Mouse (Mus musculus): ENCODE data around the gene Syf2.
A peak's percentile ranks its signal among the peaks of the same experiment; 100 is the strongest.
"Not testable (repeated sequence)": the region's sequence is repeated elsewhere in the genome, so short reads cannot be mapped to it uniquely, and the experiment has no call there.

The Syf2 gene

DNA sequence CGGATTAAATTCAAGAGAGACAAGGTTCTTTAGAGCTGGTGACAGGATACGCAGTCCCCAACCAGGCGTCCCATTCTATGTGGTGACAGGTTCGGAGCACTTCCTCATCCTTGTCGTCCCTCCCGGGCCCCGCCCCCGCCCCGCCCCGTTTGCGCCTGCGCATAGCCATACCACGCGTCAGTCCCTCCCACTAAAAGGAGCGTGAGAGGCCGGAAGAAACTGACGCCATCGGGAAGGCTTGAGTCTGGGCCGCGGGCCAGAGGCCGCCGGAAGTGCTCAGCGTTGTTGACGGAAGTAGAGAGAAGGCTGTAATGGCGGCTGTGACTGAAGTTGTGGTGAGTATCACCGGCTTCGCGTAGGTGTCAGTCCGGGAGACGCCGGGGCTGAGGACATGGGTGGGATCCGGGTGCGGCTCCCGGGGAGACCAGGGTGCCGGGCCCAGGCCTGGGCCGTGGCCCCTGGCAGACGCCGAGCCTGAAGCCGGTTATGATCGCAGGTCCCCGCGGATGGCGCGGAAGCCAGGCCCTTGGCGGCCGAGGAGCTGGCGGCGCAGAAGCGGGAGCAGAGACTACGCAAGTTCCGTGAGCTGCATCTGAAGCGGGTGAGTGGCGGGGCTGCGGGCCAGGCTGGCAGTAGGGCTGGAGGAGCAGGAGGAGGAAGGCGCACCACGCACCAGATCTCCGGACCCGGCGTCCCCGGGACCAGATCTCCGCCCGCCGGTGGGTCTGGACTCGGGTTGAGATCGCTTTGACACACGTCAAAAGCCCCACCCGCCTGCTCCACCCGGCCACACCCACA lies at the start of gene Syf2:
Gene Syf2 (plus strand): TSS at position 215 of the 798 bp plus-strand sequence.
- peak; percentile 93 for ATAC-seq (ENCODE audit: low TSS enrichment)

- no peak for ATAC-seq (ENCODE audit: low TSS enrichment)
Observed at GRCm38 (mm10) chr4:134883266-134883665, 47.4 kb upstream of the Syf2 start.

GRCm38 (mm10) chr4:134883808-134884207 lies 46.9 kb upstream of the Syf2 start:
- ATAC-seq (ENCODE audit: low TSS enrichment): no peak

GRCm38 (mm10) chr4:134884364-134884763 lies 46.3 kb upstream of the Syf2 start:
- ATAC-seq (ENCODE audit: low TSS enrichment): 0 out of 2 replicates have a peak, but pooled peaks have one; percentile 16

DNA sequence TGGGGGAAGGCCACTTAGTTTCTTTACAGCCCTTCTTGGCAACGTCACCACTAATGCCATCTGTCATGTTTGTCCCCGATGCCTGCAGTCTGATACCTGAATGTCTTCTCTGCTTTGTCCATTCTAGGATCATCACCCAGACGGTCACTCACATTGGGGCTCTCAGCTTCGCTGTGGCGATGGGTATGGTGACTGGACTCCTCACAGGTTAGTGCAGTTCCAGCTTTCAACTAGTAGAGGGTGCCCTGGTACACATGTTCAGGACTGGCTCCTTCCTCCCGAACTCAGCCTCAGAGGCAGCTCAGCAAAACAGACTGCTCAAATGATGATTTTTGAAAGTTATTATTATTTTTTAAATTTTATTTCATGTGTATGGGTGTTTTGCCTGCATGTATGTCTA lies 38.6 kb upstream of the Syf2 start:
- no peak for ATAC-seq (ENCODE audit: low TSS enrichment)

- no peak for ATAC-seq (ENCODE audit: low TSS enrichment)
Observed at GRCm38 (mm10) chr4:134897256-134897655, 33.4 kb upstream of the Syf2 start.

GRCm38 (mm10) chr4:134901126-134901525 lies 29.6 kb upstream of the Syf2 start:
- ATAC-seq (ENCODE audit: low TSS enrichment): no peak

DNA sequence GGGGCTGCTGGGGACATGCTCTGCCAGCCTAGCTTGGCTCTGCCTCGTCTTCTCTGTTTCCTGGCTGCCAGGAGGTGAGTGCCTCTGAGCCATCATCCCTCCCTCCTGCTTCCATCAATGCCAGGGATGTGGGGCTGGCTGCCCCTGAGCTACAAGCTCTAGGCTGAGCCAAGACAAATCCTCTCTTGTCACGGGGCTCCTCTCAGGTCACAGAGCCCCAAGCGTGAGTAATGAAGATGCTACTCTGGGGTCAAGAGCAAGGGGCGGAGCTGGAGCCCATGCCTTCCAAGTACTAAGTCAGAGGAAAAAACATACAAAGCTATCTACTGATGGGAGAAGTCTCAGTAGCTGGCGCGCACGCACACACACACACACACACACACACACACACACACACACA lies 27.7 kb upstream of the Syf2 start:
- ATAC-seq (ENCODE audit: low TSS enrichment): no peak

DNA sequence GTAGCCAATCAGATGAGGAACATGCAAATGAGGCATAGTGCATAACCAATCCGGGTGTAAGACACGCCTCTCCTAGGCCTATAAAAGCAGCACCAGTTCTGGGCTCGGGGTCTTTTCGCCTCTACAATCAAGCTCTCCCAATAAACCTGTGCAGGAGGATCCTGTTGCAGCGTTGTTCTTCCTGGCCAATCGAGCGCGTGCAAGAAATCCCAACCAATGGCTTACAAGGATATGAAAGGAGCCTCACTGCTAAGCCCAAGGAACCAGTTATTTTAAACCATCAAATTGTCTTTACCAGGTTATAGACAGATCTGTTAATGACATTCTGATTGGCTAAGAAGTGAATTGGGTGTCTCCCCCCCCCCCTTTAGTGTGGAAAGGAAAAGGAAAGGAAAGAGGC lies 19.3 kb upstream of the Syf2 start:
- not testable (repeated sequence) for ATAC-seq (ENCODE audit: low TSS enrichment)

DNA sequence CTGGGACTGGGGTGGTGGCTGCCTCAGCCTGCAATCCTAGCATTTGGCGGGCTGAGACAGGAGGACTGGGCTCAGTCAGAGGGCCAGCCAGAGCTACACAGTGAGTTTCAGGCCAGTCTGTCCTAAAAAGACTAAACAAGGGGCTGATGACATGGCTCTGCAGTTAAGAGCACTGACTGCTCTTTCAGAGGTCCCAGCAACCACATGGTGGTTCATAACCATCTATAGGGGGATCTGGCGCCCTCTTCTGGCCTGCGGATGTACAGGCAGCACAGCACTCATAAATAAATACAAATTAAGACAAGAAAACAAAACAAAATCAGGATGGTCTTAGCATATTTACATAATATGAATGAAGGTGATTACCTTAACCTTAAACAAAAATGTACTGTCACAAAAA lies 17.3 kb upstream of the Syf2 start:
- 0 out of 2 replicates have a peak, but pooled peaks have one; percentile 13 for ATAC-seq (ENCODE audit: low TSS enrichment)

- ATAC-seq (ENCODE audit: low TSS enrichment): peak; percentile 56
Observed at GRCm38 (mm10) chr4:134914122-134914863, 16.4 kb upstream of the Syf2 start.

GRCm38 (mm10) chr4:134914864-134915209 lies 15.9 kb upstream of the Syf2 start, which contains the start of gene Tmem50a:
Gene Tmem50a, minus strand, starts transcription at chr4:134915024.
- peak; percentile 91 for ATAC-seq (ENCODE audit: low TSS enrichment)

DNA sequence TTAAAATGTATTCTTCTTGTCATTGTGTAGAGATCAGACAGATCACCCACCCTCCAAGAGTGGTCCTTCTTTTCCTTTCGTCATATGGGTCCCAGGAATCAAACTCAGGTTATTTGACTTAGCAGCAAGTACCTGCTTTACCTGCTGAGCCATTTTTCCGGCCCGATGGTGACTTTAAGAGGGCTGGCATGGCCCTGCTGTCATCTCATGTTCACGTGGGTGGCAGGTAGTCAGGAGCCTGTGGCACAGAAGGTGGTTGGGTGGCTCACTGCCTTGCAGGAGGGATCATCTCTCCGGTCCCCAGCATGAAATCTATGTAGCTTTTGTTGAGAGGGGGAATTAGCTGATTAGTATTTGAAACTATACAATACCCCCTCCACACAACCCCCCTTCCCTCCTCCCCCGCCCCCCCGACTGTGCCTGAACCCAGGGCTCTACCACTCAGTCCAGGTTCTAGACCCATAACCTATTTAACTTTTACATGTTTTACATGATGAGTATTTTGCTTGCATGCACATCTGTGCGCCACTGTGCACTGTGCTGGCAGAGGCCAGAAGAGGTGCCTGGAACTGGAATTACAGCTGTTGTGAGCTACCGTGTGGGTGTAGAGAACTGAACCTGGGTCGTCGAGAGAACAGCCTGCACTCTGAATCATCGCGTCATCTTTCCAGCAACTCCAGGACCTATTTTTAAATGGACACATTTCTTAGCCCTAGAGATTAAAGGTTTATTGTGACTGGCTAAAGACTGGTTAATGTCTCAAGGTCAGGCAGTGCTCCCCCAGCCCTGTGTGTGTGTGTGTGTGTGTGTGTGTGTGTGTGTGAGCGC lies 15.3 kb upstream of the Syf2 start:
- ATAC-seq (ENCODE audit: low TSS enrichment): no peak

GRCm38 (mm10) chr4:134917194-134917593 lies 13.5 kb upstream of the Syf2 start:
- no peak for ATAC-seq (ENCODE audit: low TSS enrichment)

DNA sequence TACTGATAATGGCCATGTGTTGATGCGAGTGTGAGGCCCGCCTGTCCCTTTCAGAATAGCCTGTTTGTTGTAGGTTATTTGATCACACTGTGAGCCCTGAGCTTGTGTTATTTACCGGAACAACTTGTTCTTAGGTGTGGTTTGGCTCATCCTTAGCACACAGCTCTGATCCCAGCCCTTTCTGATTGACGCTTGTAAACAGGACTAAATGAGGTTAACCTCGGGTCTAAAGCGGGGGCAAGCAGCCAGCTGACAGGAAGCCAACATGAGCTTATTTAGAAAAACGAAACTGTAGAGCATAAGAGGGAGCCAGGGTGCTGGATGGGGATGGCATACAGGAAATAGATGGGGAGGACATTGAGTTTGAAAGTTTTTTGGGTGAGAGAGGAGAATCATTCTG lies 12.3 kb upstream of the Syf2 start:
- no peak for ATAC-seq (ENCODE audit: low TSS enrichment)

DNA sequence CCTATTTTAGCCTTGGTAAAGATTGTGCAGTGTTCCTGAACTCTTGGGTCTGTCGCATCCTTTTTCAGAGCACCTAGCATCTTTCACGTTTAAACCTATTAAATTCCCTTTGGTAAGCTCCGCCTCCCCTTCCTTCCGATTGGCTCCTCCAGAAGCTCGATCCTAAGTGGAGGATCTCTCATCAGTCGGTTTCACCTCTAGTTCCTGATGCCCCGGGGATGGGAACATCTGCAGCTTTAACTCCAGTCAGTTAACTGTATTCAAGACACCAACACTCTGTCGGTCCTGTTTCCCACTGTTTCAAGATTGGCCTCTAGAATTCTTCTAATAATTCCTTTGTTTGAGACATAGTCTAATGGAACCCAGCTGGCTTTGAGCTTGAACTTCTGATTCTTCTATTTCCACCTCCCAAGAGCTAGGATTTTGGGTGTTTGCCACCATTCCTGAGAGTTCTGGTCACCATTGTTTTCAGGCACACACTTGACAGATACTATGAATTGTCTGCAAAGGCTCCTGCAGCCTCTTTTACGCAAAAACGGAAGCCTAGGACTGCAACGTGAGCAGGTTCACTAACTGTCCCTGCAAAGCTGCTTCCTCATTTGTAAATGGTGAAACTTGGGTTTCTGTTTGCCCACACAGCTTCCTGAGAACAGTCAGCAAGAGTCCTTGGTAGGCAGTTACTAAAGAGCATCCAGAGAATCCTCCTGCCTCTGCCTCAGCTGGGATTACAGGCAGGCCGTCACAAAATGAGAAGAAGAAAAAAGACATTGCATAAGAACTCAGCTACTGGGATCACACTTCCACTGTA lies 10.8 kb upstream of the Syf2 start:
- ATAC-seq (ENCODE audit: low TSS enrichment): no peak

- no peak for ATAC-seq (ENCODE audit: low TSS enrichment)
Observed at GRCm38 (mm10) chr4:134920631-134921030, 10.1 kb upstream of the Syf2 start.

DNA sequence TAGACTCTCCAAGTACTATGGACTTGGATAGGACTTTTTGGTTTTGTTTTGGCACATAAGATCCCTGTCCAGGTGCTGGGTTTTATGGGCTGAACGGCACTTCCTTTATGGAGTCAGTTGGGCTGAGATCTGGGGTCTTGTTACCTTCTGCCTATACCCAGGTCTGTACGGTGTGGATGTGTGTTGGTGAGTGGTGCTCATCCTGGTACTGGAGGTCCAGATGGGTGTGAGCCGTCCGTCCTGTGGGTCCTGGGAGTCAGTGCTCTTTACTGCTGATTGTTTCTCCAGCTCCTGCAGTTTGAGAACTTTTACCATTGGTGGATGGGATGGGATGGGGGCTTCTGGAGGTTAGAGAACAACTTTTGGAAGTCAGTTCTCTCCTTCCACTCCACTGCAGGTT lies 9.0 kb upstream of the Syf2 start:
- no peak for ATAC-seq (ENCODE audit: low TSS enrichment)

GRCm38 (mm10) chr4:134922111-134922924 lies 8.4 kb upstream of the Syf2 start:
- no peak for ATAC-seq (ENCODE audit: low TSS enrichment)

DNA sequence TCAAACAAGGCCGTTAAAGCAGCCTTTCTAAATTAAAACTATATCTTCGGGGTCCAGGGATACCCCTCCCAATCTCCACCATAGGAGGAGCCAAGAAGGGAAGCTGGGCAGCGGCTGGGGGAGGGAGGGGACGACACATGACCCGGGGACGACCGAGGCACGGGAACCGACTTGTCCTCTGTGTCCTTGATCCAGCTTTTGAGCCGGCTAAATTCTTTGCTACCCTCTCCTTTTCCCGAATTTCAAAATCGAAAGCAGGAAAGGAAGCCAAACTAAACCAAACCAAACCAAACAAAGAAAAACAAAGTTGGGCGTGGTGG lies 7.8 kb upstream of the Syf2 start:
- ATAC-seq (ENCODE audit: low TSS enrichment): no peak

Data from frontal cortex, adult (tissue).